Mouse (Mus musculus): ENCODE results near the gene Ttll11. TPM values are rescaled to one million over a fixed set of nuclear protein-coding genes. Genes with fewer than 3 reads are reported as not detected.

Ttll11 gene
- 0.94 and 1.0 TPM in 2 replicates for polyA plus RNA-seq (2015; fragmentation: Nextera tagmentation; extraction: Ambion mirVana)

DNA sequence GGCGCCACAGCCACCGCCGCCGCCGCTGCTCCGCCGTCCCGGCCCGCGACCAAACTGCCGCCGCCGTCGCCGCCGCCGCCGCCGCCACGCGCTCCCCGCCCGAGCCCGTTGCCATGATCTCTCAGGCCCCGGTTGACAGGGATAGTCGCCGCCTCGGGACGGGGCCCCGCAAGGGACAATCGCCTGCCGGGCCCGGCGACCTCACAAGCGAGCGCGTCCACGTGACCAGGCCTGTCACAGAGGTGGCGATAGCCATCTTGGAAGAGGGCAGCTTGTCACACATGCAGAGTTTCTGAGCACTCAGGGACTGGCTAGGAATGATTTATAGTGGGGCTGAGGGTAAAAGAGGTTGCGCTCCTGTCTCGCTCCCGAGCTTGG lies at the start of gene Ttll11:
Gene Ttll11 (minus strand): TSS at position 270 of the 378 bp plus-strand sequence.
- Histone ChIP-seq H3K27ac (peak within 1 kb of the TSS; percentile 77), H3K27me3 (peaks cover 24% of the 10 kb centered on the region), H3K9ac (peak within 1 kb of the TSS; percentile 78), H3K9me3 (replicated peaks) (no peaks in the 10 kb centered on the region), H3K4me1 (replicated peaks) (peaks cover 22% of the 10 kb centered on the region), H3K36me3 (no peaks in the 10 kb centered on the region), H3K4me3 (peak within 1 kb of the TSS; percentile 76), H3K4me2 (peak within 1 kb of the TSS; percentile 96)
- peak; percentile 88 for ATAC-seq (replicated peaks; ENCODE audit: insufficient number of reproducible peaks, insufficient read depth, low FRiP score, low read depth)
- WGBS: under 1% methylated on average over 42 of the region's 42 CpGs

DNA sequence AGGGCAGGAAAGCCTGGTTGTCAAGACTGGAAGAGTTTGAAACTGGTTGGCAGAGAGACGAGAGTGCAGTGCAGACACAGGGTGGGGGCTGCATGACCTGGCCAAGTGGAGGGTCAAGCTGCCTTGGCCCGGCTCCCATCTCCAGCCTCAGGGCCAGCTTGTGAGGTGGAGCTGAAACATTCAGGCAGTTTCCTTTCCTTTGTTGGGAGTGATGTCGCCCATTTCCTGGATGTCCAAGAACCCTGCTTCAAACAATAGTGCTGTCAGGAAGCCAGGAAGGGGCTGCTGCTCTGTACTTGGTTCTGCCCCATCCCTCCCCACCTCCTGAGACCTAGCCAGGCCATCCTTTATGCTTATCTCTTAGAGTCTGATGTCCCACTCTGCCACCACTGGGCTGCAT lies 43.6 kb upstream of the Ttll11 start:
- H3K36me3 ChIP-seq: no peaks in the 10 kb centered on the region
- no peak overlapping the region for H3K4me2 ChIP-seq
- H3K27me3 ChIP-seq: peaks cover 4% of the 10 kb centered on the region; the same call in 1 of the 2 replicates
- peak; percentile 50; the same call in 1 of the 2 replicates for ATAC-seq (replicated peaks; ENCODE audit: insufficient number of reproducible peaks, insufficient read depth, low FRiP score, low read depth)
- no peak overlapping the region for H3K4me3 ChIP-seq
- WGBS: 42% methylated on average over 3 of the region's 3 CpGs
- H3K27ac ChIP-seq: no peak overlapping the region
- no peak overlapping the region for H3K9ac ChIP-seq
- no peaks in the 10 kb centered on the region for H3K9me3 ChIP-seq (replicated peaks)
- peaks cover 11% of the 10 kb centered on the region for H3K4me1 ChIP-seq (replicated peaks)

DNA sequence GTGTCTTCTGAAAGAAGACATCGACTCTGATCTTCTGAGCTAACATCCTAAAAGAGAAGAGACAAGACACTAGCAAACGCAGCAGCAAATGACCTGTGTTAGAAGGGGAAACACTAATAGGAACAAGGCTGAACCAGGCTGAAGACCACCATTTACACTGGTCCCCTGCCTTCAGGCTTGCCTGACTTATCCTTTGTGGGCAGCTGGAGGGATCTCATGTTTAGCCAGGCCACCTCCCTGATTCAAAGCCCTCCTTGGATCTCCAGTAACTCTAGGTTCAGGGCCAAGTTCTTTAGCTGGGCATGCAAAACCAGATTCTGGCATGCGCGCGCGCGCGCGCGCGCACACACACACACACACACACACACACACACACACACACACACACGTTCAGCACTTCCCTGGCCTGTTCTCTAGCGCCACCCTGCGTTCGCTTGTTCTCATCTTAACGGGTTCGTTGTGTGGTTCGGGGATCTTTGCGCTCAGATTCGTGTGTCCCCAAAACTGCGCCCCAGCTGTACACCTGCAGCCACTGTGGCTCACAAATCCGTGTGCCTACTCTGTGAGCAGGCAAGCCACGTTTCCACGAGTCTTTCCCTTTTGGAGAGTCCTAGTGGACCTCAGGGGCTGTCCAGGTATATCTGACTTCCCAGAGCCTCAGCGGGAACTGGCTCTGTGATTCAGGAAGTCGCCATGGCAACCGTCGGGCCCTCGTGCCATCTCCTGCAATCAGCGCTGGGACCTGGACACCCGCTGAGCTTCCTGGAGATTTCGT lies 41.9 kb upstream of the Ttll11 start:
- 0 out of 2 replicates have a peak, but pooled peaks have one; percentile 35 for ATAC-seq (replicated peaks; ENCODE audit: insufficient number of reproducible peaks, insufficient read depth, low FRiP score, low read depth)
- Histone ChIP-seq H3K36me3 (no peaks in the 10 kb centered on the region), H3K4me1 (replicated peaks) (peaks cover 11% of the 10 kb centered on the region), H3K4me2 (peak overlapping the region; percentile 62), H3K9me3 (replicated peaks) (no peaks in the 10 kb centered on the region), H3K9ac (0 out of 2 replicates have a peak overlapping the region, but pooled peaks have one; percentile 11), H3K4me3 (peak overlapping the region; percentile 34), H3K27ac (no peak overlapping the region), H3K27me3 (peaks cover 4% of the 10 kb centered on the region; the same call in 1 of the 2 replicates)
- WGBS: 9% methylated on average over 32 of the region's 32 CpGs

DNA sequence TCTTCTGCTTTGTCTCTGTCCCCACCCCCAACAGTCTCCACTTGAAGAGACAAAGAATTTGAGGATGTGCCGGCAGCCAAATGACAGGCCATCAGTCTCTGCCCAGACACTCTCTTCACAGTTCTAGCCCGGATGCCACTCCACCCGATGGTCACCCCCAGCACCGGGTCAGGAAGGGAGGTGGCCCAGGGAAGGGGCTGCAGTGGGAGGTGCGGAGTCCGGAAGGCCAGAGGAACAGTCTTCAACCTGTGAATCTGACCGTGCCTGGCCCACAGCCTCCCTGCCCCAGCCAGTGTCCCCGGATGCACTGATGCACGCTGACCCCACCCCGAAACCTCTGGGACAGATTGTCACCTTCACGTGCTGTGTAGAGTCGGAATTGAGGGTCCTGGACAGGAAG lies 33.3 kb upstream of the Ttll11 start:
- H3K4me2 ChIP-seq: no peak overlapping the region
- peaks cover 9% of the 10 kb centered on the region; the same call in 1 of the 2 replicates for H3K27me3 ChIP-seq
- no peak overlapping the region for H3K4me3 ChIP-seq
- H3K4me1 ChIP-seq (replicated peaks): peaks cover 23% of the 10 kb centered on the region
- no peak overlapping the region for H3K27ac ChIP-seq
- no peak overlapping the region for H3K9ac ChIP-seq
- H3K36me3 ChIP-seq: no peaks in the 10 kb centered on the region
- WGBS: 55% methylated on average over 12 of the region's 12 CpGs
- peak; percentile 45 for ATAC-seq (replicated peaks; ENCODE audit: insufficient number of reproducible peaks, insufficient read depth, low FRiP score, low read depth)
- no peaks in the 10 kb centered on the region for H3K9me3 ChIP-seq (replicated peaks)

DNA sequence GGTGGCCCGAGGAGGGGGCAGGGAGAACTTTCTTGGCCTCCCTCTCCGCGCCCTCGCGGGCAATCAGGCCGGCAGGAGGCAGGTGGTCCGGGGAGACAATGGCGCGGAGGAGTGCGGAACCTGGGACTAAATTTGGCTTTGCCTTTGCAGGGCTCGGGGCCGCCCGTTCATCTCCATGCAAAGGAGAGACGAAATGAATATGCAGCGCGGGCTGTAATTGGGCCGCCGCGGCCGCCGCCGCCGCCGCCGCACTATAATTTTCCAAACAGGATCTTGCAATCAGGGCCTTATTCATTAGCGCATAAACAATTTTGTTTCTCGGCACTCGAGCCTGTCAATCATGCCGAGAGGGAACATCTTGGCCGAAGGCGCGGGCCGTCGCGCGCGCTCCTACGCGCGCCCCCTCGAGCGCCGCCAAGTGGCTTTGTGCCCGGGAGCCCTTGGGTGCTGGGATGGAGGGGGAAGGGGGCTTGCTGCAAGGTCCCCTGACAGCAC lies 31.7 kb upstream of the Ttll11 start:
- WGBS: under 1% methylated on average over 44 of the region's 44 CpGs
- H3K4me1 ChIP-seq (replicated peaks): peaks cover 23% of the 10 kb centered on the region
- H3K27ac ChIP-seq: no peak overlapping the region
- ATAC-seq (replicated peaks; ENCODE audit: insufficient number of reproducible peaks, insufficient read depth, low FRiP score, low read depth): no peak
- peaks cover 13% of the 10 kb centered on the region; the same call in 1 of the 2 replicates for H3K27me3 ChIP-seq
- H3K9me3 ChIP-seq (replicated peaks): no peaks in the 10 kb centered on the region
- peak overlapping the region; percentile 57 for H3K4me3 ChIP-seq
- H3K36me3 ChIP-seq: no peaks in the 10 kb centered on the region
- peak overlapping the region; percentile 50 for H3K9ac ChIP-seq
- H3K4me2 ChIP-seq: peak overlapping the region; percentile 94

DNA sequence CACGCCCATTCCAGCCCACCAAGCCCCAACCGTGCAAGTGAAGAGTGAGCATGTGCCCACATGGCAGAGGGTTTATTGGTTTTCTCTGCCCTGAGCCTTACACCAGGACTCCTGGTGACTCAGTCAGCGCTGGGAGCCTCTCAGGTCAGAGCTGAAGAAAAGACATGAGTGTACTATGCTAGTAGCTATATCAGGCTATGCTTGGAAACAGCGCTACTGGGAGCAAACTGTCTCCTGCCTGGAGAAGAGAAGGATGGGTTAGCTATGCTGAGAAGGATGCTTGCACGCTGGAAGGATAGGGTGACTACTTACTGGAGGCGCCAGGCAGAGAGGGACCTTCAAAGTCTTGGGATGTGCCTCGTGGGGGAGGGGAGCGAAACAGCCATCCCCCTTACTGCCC lies 30.9 kb upstream of the Ttll11 start:
- H3K4me1 ChIP-seq (replicated peaks): peaks cover 23% of the 10 kb centered on the region
- peaks cover 13% of the 10 kb centered on the region; the same call in 1 of the 2 replicates for H3K27me3 ChIP-seq
- H3K36me3 ChIP-seq: no peaks in the 10 kb centered on the region
- no peak overlapping the region for H3K9ac ChIP-seq
- no peak overlapping the region for H3K4me3 ChIP-seq
- ATAC-seq (replicated peaks; ENCODE audit: insufficient number of reproducible peaks, insufficient read depth, low FRiP score, low read depth): no peak
- no peak overlapping the region for H3K27ac ChIP-seq
- no peaks in the 10 kb centered on the region for H3K9me3 ChIP-seq (replicated peaks)
- H3K4me2 ChIP-seq: peak overlapping the region; percentile 94
- 44% methylated on average over 8 of the region's 8 CpGs for whole genome bisulfite sequencing

DNA sequence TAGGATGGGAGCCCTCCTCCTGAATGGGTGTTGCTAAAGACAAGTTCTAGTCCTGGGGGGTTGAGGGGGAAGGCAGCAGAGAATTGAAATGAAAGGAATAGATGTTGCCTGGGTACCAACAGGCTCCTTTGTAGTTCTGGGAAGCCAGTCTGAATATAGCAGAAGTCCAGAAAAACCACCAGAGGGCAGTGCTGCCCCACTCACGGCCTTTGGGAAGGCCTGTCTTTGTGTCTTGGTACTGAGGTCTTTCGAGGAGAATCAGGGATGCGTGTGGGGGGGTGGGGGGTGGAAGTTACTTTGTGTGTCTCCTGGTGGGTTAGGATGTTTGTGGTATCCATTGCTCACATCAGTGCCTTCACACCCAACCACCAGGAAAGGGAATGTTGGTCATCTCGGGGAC lies 29.7 kb upstream of the Ttll11 start:
- 23% methylated on average over 4 of the region's 4 CpGs for WGBS
- peaks cover 23% of the 10 kb centered on the region for H3K4me1 ChIP-seq (replicated peaks)
- ATAC-seq (replicated peaks; ENCODE audit: insufficient number of reproducible peaks, insufficient read depth, low FRiP score, low read depth): no peak

DNA sequence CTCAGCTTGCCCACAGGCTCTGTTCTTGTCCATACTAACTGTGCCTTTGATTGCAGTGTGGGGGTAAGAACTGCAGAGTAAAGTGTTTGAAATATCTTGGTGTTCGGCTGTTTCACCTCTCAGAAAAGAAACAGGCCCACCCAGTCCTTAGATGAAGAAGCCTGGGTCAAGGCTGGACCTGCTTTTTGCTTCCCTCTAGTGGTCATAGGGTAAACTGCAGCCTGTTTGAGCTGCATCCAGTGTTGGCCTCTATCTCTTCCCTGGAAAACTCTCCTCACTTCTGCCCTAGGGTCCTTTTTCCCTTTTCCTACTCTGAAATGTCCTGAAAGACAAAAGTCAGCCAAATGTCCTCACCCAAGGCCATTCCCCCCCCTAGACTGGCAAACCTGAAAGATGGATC lies 28.4 kb upstream of the Ttll11 start:
- no peak overlapping the region for H3K27ac ChIP-seq
- H3K4me1 ChIP-seq (replicated peaks): peaks cover 21% of the 10 kb centered on the region
- H3K4me2 ChIP-seq: no peak overlapping the region
- peaks cover 22% of the 10 kb centered on the region; the same call in 1 of the 2 replicates for H3K27me3 ChIP-seq
- H3K36me3 ChIP-seq: no peaks in the 10 kb centered on the region
- 14% methylated on average over 1 of the region's 1 CpGs for WGBS
- no peak overlapping the region for H3K4me3 ChIP-seq
- H3K9me3 ChIP-seq (replicated peaks): no peaks in the 10 kb centered on the region
- no peak overlapping the region for H3K9ac ChIP-seq
- no peak for ATAC-seq (replicated peaks; ENCODE audit: insufficient number of reproducible peaks, insufficient read depth, low FRiP score, low read depth)

More for the DNA sequence above, 29.7 kb upstream of the Ttll11 start:
- H3K36me3 ChIP-seq: no peaks in the 10 kb centered on the region
- H3K9me3 ChIP-seq (replicated peaks): no peaks in the 10 kb centered on the region
- peaks cover 15% of the 10 kb centered on the region; the same call in 1 of the 2 replicates for H3K27me3 ChIP-seq
- no peak overlapping the region for H3K27ac ChIP-seq
- no peak overlapping the region for H3K4me3 ChIP-seq
- H3K4me2 ChIP-seq: no peak overlapping the region
- no peak overlapping the region for H3K9ac ChIP-seq

DNA sequence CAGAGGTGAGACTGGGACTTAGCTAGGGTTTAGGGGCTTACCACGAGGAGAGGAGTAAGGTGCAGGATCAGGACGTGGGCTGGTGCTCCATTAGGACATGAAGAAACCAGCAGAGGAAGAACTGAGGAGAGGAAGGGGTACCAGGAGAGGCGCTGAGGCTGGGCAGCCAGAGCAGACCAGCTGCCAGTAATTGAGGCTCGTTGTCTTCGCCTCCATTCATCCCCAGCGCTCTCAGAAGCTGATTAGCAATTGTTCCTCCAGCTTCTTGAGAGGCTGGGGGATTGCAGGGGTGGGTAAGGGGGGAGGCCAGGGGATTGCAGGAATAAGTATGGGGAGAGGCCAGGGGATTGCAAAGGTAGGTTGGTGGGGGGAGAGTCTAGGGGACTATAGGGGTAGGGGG lies 22.5 kb upstream of the Ttll11 start:
- H3K36me3 ChIP-seq: no peaks in the 10 kb centered on the region
- no peak overlapping the region for H3K4me2 ChIP-seq
- H3K27me3 ChIP-seq: peaks cover 16% of the 10 kb centered on the region; the same call in 1 of the 2 replicates
- H3K4me3 ChIP-seq: no peak overlapping the region
- WGBS: 47% methylated on average over 6 of the region's 6 CpGs
- no peak overlapping the region for H3K27ac ChIP-seq
- H3K4me1 ChIP-seq (replicated peaks): peaks cover 1% of the 10 kb centered on the region; the same call in 1 of the 2 replicates
- H3K9ac ChIP-seq: no peak overlapping the region
- H3K9me3 ChIP-seq (replicated peaks): no peaks in the 10 kb centered on the region
- no peak for ATAC-seq (replicated peaks; ENCODE audit: insufficient number of reproducible peaks, insufficient read depth, low FRiP score, low read depth)

DNA sequence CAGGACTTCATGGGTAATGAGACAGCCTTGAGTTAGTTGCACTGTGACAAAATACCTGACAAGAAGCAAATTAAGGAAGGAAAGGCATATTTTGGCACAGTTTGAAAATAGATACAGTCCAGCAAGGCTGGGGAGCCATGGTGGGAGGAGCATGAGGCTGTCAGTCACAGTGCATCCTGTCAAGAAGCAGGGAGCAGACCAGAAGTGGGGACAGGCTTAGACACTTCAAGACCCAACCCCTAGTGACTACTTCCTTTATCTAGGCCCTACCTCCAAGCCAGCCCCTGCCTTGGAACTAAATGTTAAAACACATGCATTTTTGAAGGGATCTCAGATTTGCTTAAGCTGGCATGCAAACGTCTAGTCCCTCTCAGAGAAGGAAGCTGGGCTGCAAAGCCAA lies 20.7 kb upstream of the Ttll11 start:
- Histone ChIP-seq H3K36me3 (no peaks in the 10 kb centered on the region), H3K4me3 (no peak overlapping the region), H3K27ac (no peak overlapping the region), H3K9me3 (replicated peaks) (no peaks in the 10 kb centered on the region), H3K4me2 (no peak overlapping the region), H3K4me1 (replicated peaks) (peaks cover 7% of the 10 kb centered on the region; the same call in 1 of the 2 replicates), H3K9ac (no peak overlapping the region), H3K27me3 (peaks cover 15% of the 10 kb centered on the region; the same call in 1 of the 2 replicates)
- WGBS: 24% methylated on average over 1 of the region's 1 CpGs
- ATAC-seq (replicated peaks; ENCODE audit: insufficient number of reproducible peaks, insufficient read depth, low FRiP score, low read depth): no peak

DNA sequence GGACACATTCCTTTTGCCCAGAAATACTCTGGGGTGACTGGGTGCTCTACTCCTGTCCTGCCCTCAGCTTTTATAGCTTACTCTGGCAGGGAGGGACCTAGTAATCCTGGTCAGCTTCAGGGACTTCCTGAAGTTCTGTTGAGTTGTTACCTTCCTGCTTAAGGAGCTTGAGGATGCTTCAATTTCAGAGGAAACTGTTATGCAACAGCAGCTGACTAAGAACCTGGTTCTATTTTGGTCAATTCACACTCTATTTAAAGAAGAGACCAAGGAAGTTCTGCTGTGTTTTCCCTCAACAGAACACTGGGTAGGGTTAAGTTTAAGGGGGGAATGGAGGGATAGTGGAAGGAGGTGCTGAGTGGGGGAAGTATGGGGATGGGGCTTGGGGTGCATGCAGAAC lies 19.5 kb upstream of the Ttll11 start:
- no peak overlapping the region for H3K27ac ChIP-seq
- H3K36me3 ChIP-seq: no peaks in the 10 kb centered on the region
- H3K4me2 ChIP-seq: no peak overlapping the region
- no peaks in the 10 kb centered on the region for H3K9me3 ChIP-seq (replicated peaks)
- no peak overlapping the region for H3K9ac ChIP-seq
- H3K4me3 ChIP-seq: no peak overlapping the region
- peaks cover 11% of the 10 kb centered on the region; the same call in 1 of the 2 replicates for H3K27me3 ChIP-seq
- ATAC-seq (replicated peaks; ENCODE audit: insufficient number of reproducible peaks, insufficient read depth, low FRiP score, low read depth): no peak
- peaks cover 16% of the 10 kb centered on the region for H3K4me1 ChIP-seq (replicated peaks)
